Mouse (Mus musculus): ENCODE data around the gene Pawr. TPM values are rescaled to one million over a fixed set of nuclear protein-coding genes. Genes with fewer than 3 reads are reported as not detected.
A peak's percentile ranks its signal among the peaks of the same experiment; 100 is the strongest.
"Not testable (repeated sequence)": the region's sequence is repeated elsewhere in the genome, so short reads cannot be mapped to it uniquely, and the experiment has no call there.

Pawr gene
- polyA plus RNA-seq, 1 experiment from 2014 or later = 2.3 TPM

- no peak for ATAC-seq
- Histone ChIP-seq H3K9me3 (ENCODE audit: control insufficient read depth, low read length) (no peaks in the 10 kb centered on the region), H3K4me1 (ENCODE audit: control insufficient read depth, insufficient read depth, low read depth, low read length) (no peaks in the 10 kb centered on the region), H3K4me2 (ENCODE audit: low read length) (no peak overlapping the region), H3K4me3 (ENCODE audit: low read length) (no peak overlapping the region), H3K27me3 (replicated peaks; ENCODE audit: control insufficient read depth, insufficient read depth, low read length) (no peaks in the 10 kb centered on the region), H3K9ac (ENCODE audit: low read depth, low read length) (no peak overlapping the region), H3K36me3 (ENCODE audit: control insufficient read depth, insufficient read depth, low read length) (no peaks in the 10 kb centered on the region), H3K27ac (ENCODE audit: low read depth, low read length) (no peak overlapping the region)
- WGBS = 29% methylated on average over 10 of the region's 10 CpGs
Measured at GRCm38 (mm10) chr10:108432194-108432593, 100.3 kb downstream of the Pawr start.

GRCm38 (mm10) chr10:108433976-108434375 lies 102.1 kb downstream of the Pawr start:
- no peak for ATAC-seq
- H3K27me3 ChIP-seq (replicated peaks; ENCODE audit: control insufficient read depth, insufficient read depth, low read length) = no peaks in the 10 kb centered on the region
- H3K9me3 ChIP-seq (ENCODE audit: control insufficient read depth, low read length) = no peaks in the 10 kb centered on the region
- no peak overlapping the region for H3K27ac ChIP-seq (ENCODE audit: low read depth, low read length)
- no peaks in the 10 kb centered on the region for H3K36me3 ChIP-seq (ENCODE audit: control insufficient read depth, insufficient read depth, low read length)
- H3K4me1 ChIP-seq (ENCODE audit: control insufficient read depth, insufficient read depth, low read depth, low read length) = no peaks in the 10 kb centered on the region
- 20% methylated on average over 15 of the region's 15 CpGs for WGBS
- 0 out of 2 replicates have a peak overlapping the region, but pooled peaks have one; percentile 1 for H3K4me2 ChIP-seq (ENCODE audit: low read length)
- no peak overlapping the region for H3K9ac ChIP-seq (ENCODE audit: low read depth, low read length)
- no peak overlapping the region for H3K4me3 ChIP-seq (ENCODE audit: low read length)

GRCm38 (mm10) chr10:108435616-108436015 lies 103.7 kb downstream of the Pawr start:
- Histone ChIP-seq H3K36me3 (ENCODE audit: control insufficient read depth, insufficient read depth, low read length) (no peaks in the 10 kb centered on the region), H3K4me3 (ENCODE audit: low read length) (no peak overlapping the region), H3K9me3 (ENCODE audit: control insufficient read depth, low read length) (no peaks in the 10 kb centered on the region), H3K27ac (ENCODE audit: low read depth, low read length) (no peak overlapping the region), H3K27me3 (replicated peaks; ENCODE audit: control insufficient read depth, insufficient read depth, low read length) (no peaks in the 10 kb centered on the region), H3K4me1 (ENCODE audit: control insufficient read depth, insufficient read depth, low read depth, low read length) (no peaks in the 10 kb centered on the region), H3K4me2 (ENCODE audit: low read length) (no peak overlapping the region), H3K9ac (ENCODE audit: low read depth, low read length) (no peak overlapping the region)
- ATAC-seq = peak; percentile 74; the same call in 1 of the 2 replicates
- WGBS = 35% methylated on average over 5 of the region's 5 CpGs

- no peak overlapping the region for H3K27ac ChIP-seq (ENCODE audit: low read depth, low read length)
Measured at GRCm38 (mm10) chr10:108436365-108436764, 104.4 kb downstream of the Pawr start.

GRCm38 (mm10) chr10:108440251-108440650 lies 108.3 kb downstream of the Pawr start:
- H3K9me3 ChIP-seq (ENCODE audit: control insufficient read depth, low read length); H3K4me3 ChIP-seq (ENCODE audit: low read length); H3K4me1 ChIP-seq (ENCODE audit: control insufficient read depth, insufficient read depth, low read depth, low read length); H3K4me2 ChIP-seq (ENCODE audit: low read length); H3K9ac ChIP-seq (ENCODE audit: low read depth, low read length); H3K27me3 ChIP-seq (replicated peaks; ENCODE audit: control insufficient read depth, insufficient read depth, low read length); H3K27ac ChIP-seq (ENCODE audit: low read depth, low read length); ATAC-seq; H3K36me3 ChIP-seq (ENCODE audit: control insufficient read depth, insufficient read depth, low read length): not testable (repeated sequence)
- 92% methylated on average over 5 of the region's 5 CpGs for WGBS

More at GRCm38 (mm10) chr10:108436365-108436764, 104.4 kb downstream of the Pawr start:
- Histone ChIP-seq H3K36me3 (ENCODE audit: control insufficient read depth, insufficient read depth, low read length) (no peaks in the 10 kb centered on the region), H3K27me3 (replicated peaks; ENCODE audit: control insufficient read depth, insufficient read depth, low read length) (no peaks in the 10 kb centered on the region), H3K4me3 (ENCODE audit: low read length) (no peak overlapping the region), H3K9ac (ENCODE audit: low read depth, low read length) (no peak overlapping the region), H3K9me3 (ENCODE audit: control insufficient read depth, low read length) (no peaks in the 10 kb centered on the region), H3K4me1 (ENCODE audit: control insufficient read depth, insufficient read depth, low read depth, low read length) (no peaks in the 10 kb centered on the region), H3K4me2 (ENCODE audit: low read length) (no peak overlapping the region)
- ATAC-seq = no peak
- 43% methylated on average over 8 of the region's 8 CpGs for WGBS

- no peak overlapping the region for H3K4me3 ChIP-seq (ENCODE audit: low read length)
- no peak overlapping the region for H3K27ac ChIP-seq (ENCODE audit: low read depth, low read length)
- H3K9ac ChIP-seq (ENCODE audit: low read depth, low read length) = no peak overlapping the region
- peak overlapping the region; percentile 28 for H3K4me2 ChIP-seq (ENCODE audit: low read length)
- no peaks in the 10 kb centered on the region for H3K9me3 ChIP-seq (ENCODE audit: control insufficient read depth, low read length)
- H3K27me3 ChIP-seq (replicated peaks; ENCODE audit: control insufficient read depth, insufficient read depth, low read length) = no peaks in the 10 kb centered on the region
- H3K4me1 ChIP-seq (ENCODE audit: control insufficient read depth, insufficient read depth, low read depth, low read length) = peaks cover 7% of the 10 kb centered on the region
- H3K36me3 ChIP-seq (ENCODE audit: control insufficient read depth, insufficient read depth, low read length) = no peaks in the 10 kb centered on the region
- no peak for ATAC-seq
- WGBS = 31% methylated on average over 19 of the region's 19 CpGs
Measured at GRCm38 (mm10) chr10:108443931-108444876, 112.3 kb downstream of the Pawr start.

GRCm38 (mm10) chr10:108445123-108445522 lies 113.2 kb downstream of the Pawr start:
- Histone ChIP-seq H3K9ac (ENCODE audit: low read depth, low read length) (no peak overlapping the region), H3K36me3 (ENCODE audit: control insufficient read depth, insufficient read depth, low read length) (no peaks in the 10 kb centered on the region), H3K4me2 (ENCODE audit: low read length) (no peak overlapping the region), H3K4me3 (ENCODE audit: low read length) (no peak overlapping the region), H3K27me3 (replicated peaks; ENCODE audit: control insufficient read depth, insufficient read depth, low read length) (no peaks in the 10 kb centered on the region), H3K9me3 (ENCODE audit: control insufficient read depth, low read length) (no peaks in the 10 kb centered on the region), H3K27ac (ENCODE audit: low read depth, low read length) (no peak overlapping the region), H3K4me1 (ENCODE audit: control insufficient read depth, insufficient read depth, low read depth, low read length) (peaks cover 7% of the 10 kb centered on the region)
- ATAC-seq = no peak
- 75% methylated on average over 4 of the region's 4 CpGs for whole genome bisulfite sequencing

GRCm38 (mm10) chr10:108445606-108446005 lies 113.7 kb downstream of the Pawr start:
- no peaks in the 10 kb centered on the region for H3K36me3 ChIP-seq (ENCODE audit: control insufficient read depth, insufficient read depth, low read length)
- H3K4me2 ChIP-seq (ENCODE audit: low read length) = no peak overlapping the region; the same call in 1 of the 2 replicates
- no peak overlapping the region for H3K27ac ChIP-seq (ENCODE audit: low read depth, low read length)

GRCm38 (mm10) chr10:108446041-108446931 lies 114.4 kb downstream of the Pawr start:
- peak overlapping the region; percentile 79 for H3K4me2 ChIP-seq (ENCODE audit: low read length)
- peak; percentile 79 for ATAC-seq
- no peaks in the 10 kb centered on the region for H3K9me3 ChIP-seq (ENCODE audit: control insufficient read depth, low read length)
- H3K4me1 ChIP-seq (ENCODE audit: control insufficient read depth, insufficient read depth, low read depth, low read length) = peaks cover 7% of the 10 kb centered on the region
- H3K27me3 ChIP-seq (replicated peaks; ENCODE audit: control insufficient read depth, insufficient read depth, low read length) = no peaks in the 10 kb centered on the region
- H3K9ac ChIP-seq (ENCODE audit: low read depth, low read length) = peak overlapping the region; percentile 15
- peak overlapping the region; percentile 33 for H3K4me3 ChIP-seq (ENCODE audit: low read length)
- H3K36me3 ChIP-seq (ENCODE audit: control insufficient read depth, insufficient read depth, low read length) = no peaks in the 10 kb centered on the region
- no peak overlapping the region for H3K27ac ChIP-seq (ENCODE audit: low read depth, low read length)
- WGBS = 12% methylated on average over 24 of the region's 24 CpGs

More at GRCm38 (mm10) chr10:108445606-108446005, 113.7 kb downstream of the Pawr start:
- Histone ChIP-seq H3K4me1 (ENCODE audit: control insufficient read depth, insufficient read depth, low read depth, low read length) (peaks cover 7% of the 10 kb centered on the region), H3K9ac (ENCODE audit: low read depth, low read length) (no peak overlapping the region), H3K27me3 (replicated peaks; ENCODE audit: control insufficient read depth, insufficient read depth, low read length) (no peaks in the 10 kb centered on the region), H3K9me3 (ENCODE audit: control insufficient read depth, low read length) (no peaks in the 10 kb centered on the region), H3K4me3 (ENCODE audit: low read length) (no peak overlapping the region)
- no peak for ATAC-seq
- WGBS = 81% methylated on average over 10 of the region's 10 CpGs

Data from hindbrain, embryonic 16.5 days (tissue).